Mouse (Mus musculus) intestine, embryonic 16.5 days (tissue): ENCODE data around the gene Izumo4. TPM values are rescaled to one million over a fixed set of nuclear protein-coding genes. Genes with fewer than 3 reads are reported as not detected.

ENCODE experiments used
- ATAC-seq: fragments of 200-750 bp; cut with Nextera tagmentation; 2 replicates; pipeline ENCODE4 v1.8.0; 2017; ENCODE audit warnings: moderate TSS enrichment, moderate library complexity
- H3K27ac ChIP-seq: fragments of 300-500 bp; sonication (generic); 2 replicates; pipeline ENCODE4 v1.5.1; 2014; ENCODE audit warnings: mild to moderate bottlenecking, low read length
- H3K27me3 ChIP-seq: fragments of 300-500 bp; sonication (generic); replicated peaks from 2 replicates; pipeline ENCODE4 v1.6.1; 2014; ENCODE audit warnings: low read length, control low read depth, mixed read lengths; ENCODE audit not compliant: control insufficient read depth, insufficient read depth
- H3K36me3 ChIP-seq: fragments of 300-500 bp; sonication (generic); 2 replicates; pipeline ENCODE4 v1.6.1; 2014; ENCODE audit warnings: low read length, control low read depth; ENCODE audit not compliant: control insufficient read depth, insufficient read depth
- H3K4me1 ChIP-seq: fragments of 300-500 bp; sonication (generic); 2 replicates; pipeline ENCODE4 v1.6.1; 2014; ENCODE audit warnings: low read length, control low read depth, mixed read lengths; ENCODE audit not compliant: control insufficient read depth, insufficient read depth
- H3K4me2 ChIP-seq: fragments of 300-500 bp; sonication (generic); 2 replicates; pipeline ENCODE4 v1.6.1; 2014; ENCODE audit warnings: low read depth, low read length, control low read depth
- H3K4me3 ChIP-seq: fragments of 300-500 bp; sonication (generic); 2 replicates; pipeline ENCODE4 v1.5.1; 2014; ENCODE audit warnings: mild to moderate bottlenecking, low read length
- H3K9ac ChIP-seq: fragments of 300-500 bp; sonication (generic); 2 replicates; pipeline ENCODE4 v1.6.1; 2014; ENCODE audit warnings: low read depth, low read length
- H3K9me3 ChIP-seq: fragments of 300-500 bp; sonication (generic); 2 replicates; pipeline ENCODE4 v1.6.1; 2016; ENCODE audit warnings: low read length, control low read depth; ENCODE audit not compliant: control insufficient read depth
- WGBS: fragments of 180-500 bp; shearing (Covaris S2); extraction: QIAGEN DNeasy Blood & Tissue Kit; methylation state at CpG from one replicate; pipeline ENCODE4 v1.1.7; 2014; 5-methylcytosine and 5-hydroxymethylcytosine counted together
- polyA plus RNA-seq: library from polyadenylated mRNA; unstranded; fragments of >200 nt; fragmentation: Nextera tagmentation; extraction: Ambion mirVana; gene quantifications from 2 replicates; pipeline ENCODE4 v1.2.1, GENCODE M21; 2015

Gene Izumo4
- polyA plus RNA-seq, 1 experiment from 2014 or later, result 25.0 TPM

GRCm38 (mm10) chr10:80675405-80676197, 26.4 kb upstream of the Izumo4 start:
- Histone ChIP-seq H3K9ac (peak overlapping the region; percentile 97), H3K27ac (peak overlapping the region; percentile 75), H3K36me3 (peaks cover 10% of the 10 kb centered on the region), H3K4me2 (peak overlapping the region; percentile 64), H3K4me1 (peaks cover 55% of the 10 kb centered on the region), H3K4me3 (peak overlapping the region; percentile 96), H3K27me3 (no peaks in the 10 kb centered on the region), H3K9me3 (no peaks in the 10 kb centered on the region)
- ATAC-seq, result peak; percentile 4; the same call in 1 of the 2 replicates
- WGBS, result 0% methylated on average over 41 of the region's 54 CpGs

- Histone ChIP-seq H3K36me3 (peaks cover 4% of the 10 kb centered on the region), H3K27ac (peak overlapping the region; percentile 94), H3K27me3 (no peaks in the 10 kb centered on the region), H3K4me2 (peak overlapping the region; percentile 64), H3K9ac (peak overlapping the region; percentile 97), H3K9me3 (no peaks in the 10 kb centered on the region), H3K4me1 (peaks cover 55% of the 10 kb centered on the region), H3K4me3 (peak overlapping the region; percentile 96)
- WGBS, result under 1% methylated on average over 71 of the region's 78 CpGs
- peak; percentile 92 for ATAC-seq
Observed at GRCm38 (mm10) chr10:80676198-80676928, 25.6 kb upstream of the Izumo4 start.

GRCm38 (mm10) chr10:80677128-80677875, 24.7 kb upstream of the Izumo4 start:
- H3K9ac ChIP-seq, result peak overlapping the region; percentile 70
- H3K4me2 ChIP-seq, result peak overlapping the region; percentile 64
- H3K27ac ChIP-seq, result peak overlapping the region; percentile 94
- H3K4me1 ChIP-seq, result peaks cover 51% of the 10 kb centered on the region
- no peaks in the 10 kb centered on the region for H3K27me3 ChIP-seq
- H3K36me3 ChIP-seq, result no peaks in the 10 kb centered on the region
- no peaks in the 10 kb centered on the region for H3K9me3 ChIP-seq
- 21% methylated on average over 9 of the region's 9 CpGs for WGBS
- peak; percentile 0; the same call in 1 of the 2 replicates for ATAC-seq
- H3K4me3 ChIP-seq, result peak overlapping the region; percentile 96

- H3K4me3 ChIP-seq, result peak within 1 kb of the TSS; percentile 96
- no peaks in the 10 kb centered on the region for H3K36me3 ChIP-seq
- peaks cover 45% of the 10 kb centered on the region for H3K4me1 ChIP-seq
- peak; percentile 46 for ATAC-seq
- H3K9ac ChIP-seq, result peak within 1 kb of the TSS; percentile 70
- no peaks in the 10 kb centered on the region for H3K9me3 ChIP-seq
- no peaks in the 10 kb centered on the region for H3K27me3 ChIP-seq
- peak within 1 kb of the TSS; percentile 94 for H3K27ac ChIP-seq
- H3K4me2 ChIP-seq, result peak within 1 kb of the TSS; percentile 64
- 4% methylated on average over 8 of the region's 8 CpGs for WGBS
Observed at GRCm38 (mm10) chr10:80677942-80678436, 24.0 kb upstream of the Izumo4 start, which contains the start of gene Mknk2. TSS of gene Mknk2 (minus strand) at chr10:80678112.

GRCm38 (mm10) chr10:80678601-80679377, 23.2 kb upstream of the Izumo4 start:
- peak overlapping the region; percentile 94 for H3K27ac ChIP-seq
- WGBS, result 52% methylated on average over 8 of the region's 10 CpGs
- no peaks in the 10 kb centered on the region for H3K36me3 ChIP-seq
- H3K4me3 ChIP-seq, result no peak overlapping the region
- H3K9me3 ChIP-seq, result no peaks in the 10 kb centered on the region
- H3K27me3 ChIP-seq, result no peaks in the 10 kb centered on the region
- H3K4me1 ChIP-seq, result peaks cover 37% of the 10 kb centered on the region
- H3K9ac ChIP-seq, result peak overlapping the region; percentile 70; the same call in 1 of the 2 replicates
- H3K4me2 ChIP-seq, result peak overlapping the region; percentile 64; the same call in 1 of the 2 replicates
- no peak for ATAC-seq

GRCm38 (mm10) chr10:80679556-80680259, 22.3 kb upstream of the Izumo4 start:
- no peak overlapping the region for H3K4me2 ChIP-seq

GRCm38 (mm10) chr10:80680260-80680696, 21.7 kb upstream of the Izumo4 start:
- Histone ChIP-seq H3K27me3 (no peaks in the 10 kb centered on the region), H3K9me3 (no peaks in the 10 kb centered on the region), H3K9ac (no peak overlapping the region), H3K36me3 (no peaks in the 10 kb centered on the region), H3K27ac (no peak overlapping the region; the same call in 1 of the 2 replicates), H3K4me2 (no peak overlapping the region), H3K4me1 (peaks cover 27% of the 10 kb centered on the region), H3K4me3 (no peak overlapping the region)
- 75% methylated on average over 2 of the region's 2 CpGs for whole genome bisulfite sequencing
- ATAC-seq, result no peak

More at GRCm38 (mm10) chr10:80679556-80680259, 22.3 kb upstream of the Izumo4 start:
- WGBS, result 63% methylated on average over 9 of the region's 9 CpGs
- H3K36me3 ChIP-seq, result no peaks in the 10 kb centered on the region
- peaks cover 27% of the 10 kb centered on the region for H3K4me1 ChIP-seq
- H3K27me3 ChIP-seq, result no peaks in the 10 kb centered on the region
- no peaks in the 10 kb centered on the region for H3K9me3 ChIP-seq
- H3K9ac ChIP-seq, result no peak overlapping the region
- H3K4me3 ChIP-seq, result no peak overlapping the region
- no peak for ATAC-seq
- peak overlapping the region; percentile 94 for H3K27ac ChIP-seq

GRCm38 (mm10) chr10:80682003-80682402, 20.0 kb upstream of the Izumo4 start:
- ATAC-seq, result no peak
- H3K4me1 ChIP-seq, result peaks cover 26% of the 10 kb centered on the region
- H3K27ac ChIP-seq, result no peak overlapping the region
- no peaks in the 10 kb centered on the region; the same call in 1 of the 2 replicates for H3K36me3 ChIP-seq
- H3K4me2 ChIP-seq, result no peak overlapping the region
- no peaks in the 10 kb centered on the region for H3K27me3 ChIP-seq
- H3K4me3 ChIP-seq, result no peak overlapping the region
- H3K9me3 ChIP-seq, result no peaks in the 10 kb centered on the region
- 93% methylated on average over 6 of the region's 6 CpGs for WGBS
- no peak overlapping the region for H3K9ac ChIP-seq
